Mouse (Mus musculus): ENCODE data around the gene Tmprss12. TPM values are rescaled to one million over a fixed set of nuclear protein-coding genes. Genes with fewer than 3 reads are reported as not detected.
A peak's percentile ranks its signal among the peaks of the same experiment; 100 is the strongest.
"Not testable (repeated sequence)": the region's sequence is repeated elsewhere in the genome, so short reads cannot be mapped to it uniquely, and the experiment has no call there.

The Tmprss12 gene
- total RNA-seq, 1 experiment from 2014 or later, result not detected

DNA sequence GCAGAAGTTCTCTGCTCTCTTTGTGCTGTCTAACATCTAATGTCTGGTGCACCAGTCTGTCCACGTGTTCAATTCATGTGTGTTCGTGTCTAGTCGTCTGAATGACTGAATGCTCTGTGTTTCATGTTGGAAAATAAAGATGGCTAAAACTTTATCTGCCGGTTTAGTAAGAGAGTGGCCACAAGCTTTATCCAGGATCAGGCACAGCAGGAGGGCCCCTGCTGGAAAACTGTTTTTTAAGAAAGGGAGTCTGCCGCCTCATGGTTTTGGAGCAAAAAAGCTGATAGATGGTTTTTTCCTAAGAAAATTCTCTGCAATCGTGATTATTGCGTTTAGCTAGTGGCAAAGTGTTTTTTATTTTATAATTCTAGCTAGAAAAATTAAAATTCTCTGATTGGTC is 10.0 kb upstream of the Tmprss12 start:
- ATAC-seq (replicated peaks; ENCODE audit: insufficient number of reproducible peaks, low FRiP score, low TSS enrichment, poor library complexity, severe bottlenecking), result not testable (repeated sequence)

DNA sequence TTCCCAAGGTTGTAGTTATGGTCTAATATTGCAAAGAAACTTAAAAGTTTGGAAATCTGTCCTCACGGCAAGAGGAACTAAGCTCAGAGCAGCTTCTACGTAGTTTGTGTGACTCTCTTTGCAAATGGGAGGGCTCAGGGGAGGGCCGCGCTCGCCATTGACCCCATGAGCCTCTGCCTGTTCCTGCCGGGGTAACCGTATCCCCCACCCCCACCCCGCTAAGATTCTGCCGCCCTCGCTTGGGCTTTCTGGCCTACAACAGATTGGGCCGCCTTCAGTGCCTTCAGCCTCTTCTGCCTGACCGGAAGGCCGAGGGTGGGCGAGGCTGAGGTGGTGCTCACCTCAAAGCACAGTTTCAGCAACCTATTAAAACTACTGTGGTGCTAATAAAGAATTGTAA is 9.2 kb upstream of the Tmprss12 start:
- ATAC-seq (replicated peaks; ENCODE audit: insufficient number of reproducible peaks, low FRiP score, low TSS enrichment, poor library complexity, severe bottlenecking), result no peak

DNA sequence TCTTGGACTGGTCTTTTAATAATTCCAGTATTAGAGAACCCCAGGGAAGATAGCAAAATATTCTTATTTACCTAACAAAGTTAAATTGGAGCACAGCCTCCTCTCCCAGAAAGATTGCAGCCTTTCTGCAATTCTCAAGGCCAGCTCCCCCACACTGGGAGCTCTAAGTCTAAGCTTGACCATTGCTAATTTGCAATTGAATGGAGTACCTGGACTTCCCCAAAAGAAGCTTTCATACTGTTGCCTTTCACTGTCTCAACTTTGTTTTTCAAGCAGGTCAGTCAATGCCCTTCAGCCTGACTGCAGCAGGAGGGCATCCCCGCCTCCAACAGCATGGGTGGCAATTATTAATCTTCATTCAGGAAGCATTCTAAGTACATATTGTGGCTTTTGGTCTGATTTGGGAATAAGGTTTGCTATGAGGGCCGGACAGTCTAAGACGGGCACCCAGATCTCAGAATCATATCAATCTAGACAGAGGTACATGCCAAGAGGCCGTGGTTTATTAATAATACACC is 6.8 kb upstream of the Tmprss12 start:
- not testable (repeated sequence) for ATAC-seq (replicated peaks; ENCODE audit: insufficient number of reproducible peaks, low FRiP score, low TSS enrichment, poor library complexity, severe bottlenecking)

DNA sequence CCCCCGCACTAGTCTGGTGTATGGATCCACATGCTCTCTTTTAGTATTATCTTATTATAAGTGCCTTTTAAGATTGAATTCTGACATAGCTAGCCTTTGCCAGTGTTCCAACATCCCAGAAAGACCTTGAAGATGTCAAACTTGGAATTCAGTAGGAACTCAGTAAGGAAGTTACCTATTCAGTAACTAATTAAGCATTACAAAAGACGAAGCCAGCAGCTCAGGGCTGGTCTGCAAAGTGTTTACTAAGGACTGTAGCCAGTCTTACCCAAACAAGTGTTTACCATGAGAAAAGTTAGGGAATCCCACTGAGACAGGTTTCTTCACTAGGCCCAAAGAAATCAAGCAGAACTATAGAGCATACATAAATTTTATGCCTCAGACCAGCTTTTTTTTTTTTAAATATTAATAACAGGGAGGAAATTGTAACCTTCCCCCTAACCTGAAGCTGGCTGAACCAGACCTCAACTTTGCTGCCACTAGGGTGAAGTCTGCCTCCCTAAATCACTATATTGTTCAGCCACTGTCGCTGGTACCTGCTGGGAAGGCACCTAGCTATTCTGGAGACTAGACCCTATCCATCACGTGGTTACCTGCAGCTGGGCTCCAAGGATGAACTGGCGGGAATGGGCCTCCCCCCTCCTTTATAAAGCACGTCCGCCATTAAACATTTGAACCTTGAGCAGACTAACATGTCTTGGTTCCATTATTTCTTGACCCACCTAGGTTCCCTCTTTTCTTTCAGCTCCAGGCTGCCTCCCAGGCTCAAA is 5.7 kb upstream of the Tmprss12 start:
- no peak for ATAC-seq (replicated peaks; ENCODE audit: insufficient number of reproducible peaks, low FRiP score, low TSS enrichment, poor library complexity, severe bottlenecking)

DNA sequence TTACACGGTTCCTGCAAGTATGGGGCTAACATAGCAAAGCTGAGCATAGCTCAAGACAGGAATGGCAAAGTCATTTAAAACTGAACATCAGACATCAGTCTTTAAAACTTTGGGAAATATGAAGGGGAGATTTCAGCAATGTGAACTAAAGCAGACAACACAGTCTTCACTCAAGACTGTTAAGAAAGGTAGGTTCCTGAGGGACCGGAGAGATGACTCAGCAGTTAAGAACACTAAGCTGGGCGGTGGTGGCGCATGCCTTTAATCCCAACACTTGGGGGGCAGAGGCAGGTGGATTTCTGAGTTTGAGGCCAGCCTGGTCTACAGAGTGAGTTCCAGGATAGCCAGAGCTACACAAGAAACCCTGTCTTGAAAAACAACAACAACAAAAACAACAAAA is 4.2 kb upstream of the Tmprss12 start:
- ATAC-seq (replicated peaks; ENCODE audit: insufficient number of reproducible peaks, low FRiP score, low TSS enrichment, poor library complexity, severe bottlenecking), result no peak

DNA sequence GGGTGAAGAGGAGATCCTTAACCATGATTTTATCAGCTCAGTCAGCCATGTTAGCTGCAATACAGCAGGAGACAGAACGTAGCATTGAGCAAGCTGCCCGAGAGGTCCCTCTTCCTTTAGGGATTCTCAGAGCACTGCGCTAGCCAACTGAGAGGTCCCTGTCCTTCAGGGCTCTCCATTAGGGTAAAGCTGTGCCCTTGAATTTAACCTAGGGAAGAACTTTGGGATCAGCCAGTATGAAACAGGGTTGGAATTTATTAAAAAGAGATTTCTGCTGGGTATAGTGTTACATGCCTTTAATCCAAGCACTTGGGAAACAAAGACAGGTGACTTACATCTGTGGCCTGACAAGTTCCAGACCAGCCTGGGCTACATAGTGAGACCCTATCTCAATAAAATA is 3.1 kb upstream of the Tmprss12 start:
- no peak for ATAC-seq (replicated peaks; ENCODE audit: insufficient number of reproducible peaks, low FRiP score, low TSS enrichment, poor library complexity, severe bottlenecking)

DNA sequence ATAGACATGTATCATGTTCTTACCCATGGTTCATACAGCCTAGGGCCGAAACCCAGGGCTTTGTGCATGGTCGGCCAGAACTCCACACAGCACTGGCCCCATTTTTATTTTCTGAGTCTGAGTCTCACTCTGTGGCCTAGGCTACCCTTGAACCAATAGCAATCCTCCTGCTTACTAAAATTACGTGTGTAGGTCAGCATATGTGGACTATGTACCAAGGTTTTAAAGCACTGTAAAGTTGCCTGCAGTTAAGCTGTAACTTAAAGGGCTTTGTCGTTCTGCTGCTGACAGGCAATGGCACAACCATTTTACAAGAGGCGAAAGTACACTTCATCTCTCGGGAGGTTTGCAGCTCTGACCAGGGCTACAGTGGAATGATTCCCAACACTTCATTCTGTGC is 8.3 kb downstream of the Tmprss12 start:
- ATAC-seq (replicated peaks; ENCODE audit: insufficient number of reproducible peaks, low FRiP score, low TSS enrichment, poor library complexity, severe bottlenecking), result no peak

DNA sequence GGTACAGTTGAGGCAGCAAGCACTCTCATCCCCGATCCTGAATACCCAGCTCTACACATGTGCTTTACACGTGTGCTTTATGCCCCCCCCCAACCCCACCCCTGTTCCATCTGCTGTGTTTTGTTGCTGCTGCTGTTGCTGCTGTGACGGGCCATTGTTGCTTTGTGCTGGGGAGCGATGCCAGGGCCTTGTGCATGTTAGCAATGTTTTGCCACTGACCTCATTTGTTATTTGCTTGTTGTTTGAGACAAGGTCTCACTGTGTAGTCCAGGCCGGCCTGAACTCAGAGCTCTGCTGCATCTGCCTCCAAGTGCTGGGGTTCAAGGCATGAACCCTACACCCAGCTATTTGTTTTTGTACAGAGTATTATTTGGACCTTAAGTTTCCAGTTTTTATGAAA is 10.2 kb downstream of the Tmprss12 start:
- ATAC-seq (replicated peaks; ENCODE audit: insufficient number of reproducible peaks, low FRiP score, low TSS enrichment, poor library complexity, severe bottlenecking), result no peak

DNA sequence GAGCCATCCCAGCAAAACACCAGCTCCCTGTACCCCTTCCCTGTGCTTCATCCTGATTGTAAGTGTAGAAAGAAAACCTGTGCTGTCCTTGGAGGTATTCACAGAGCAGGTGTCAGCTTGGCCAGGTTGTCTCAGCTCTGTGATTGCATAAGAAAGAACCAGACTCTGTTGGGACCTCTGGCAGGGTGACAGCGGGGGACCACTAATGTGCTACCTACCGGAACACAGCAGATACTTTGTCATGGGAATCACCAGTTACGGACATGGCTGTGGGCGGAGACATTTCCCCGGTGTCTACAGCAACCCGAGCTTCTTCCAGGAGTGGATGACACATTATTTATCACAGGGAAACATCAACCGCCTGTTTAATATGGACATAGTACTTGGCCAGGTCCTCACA is 11.7 kb downstream of the Tmprss12 start:
- ATAC-seq (replicated peaks; ENCODE audit: insufficient number of reproducible peaks, low FRiP score, low TSS enrichment, poor library complexity, severe bottlenecking), result no peak

DNA sequence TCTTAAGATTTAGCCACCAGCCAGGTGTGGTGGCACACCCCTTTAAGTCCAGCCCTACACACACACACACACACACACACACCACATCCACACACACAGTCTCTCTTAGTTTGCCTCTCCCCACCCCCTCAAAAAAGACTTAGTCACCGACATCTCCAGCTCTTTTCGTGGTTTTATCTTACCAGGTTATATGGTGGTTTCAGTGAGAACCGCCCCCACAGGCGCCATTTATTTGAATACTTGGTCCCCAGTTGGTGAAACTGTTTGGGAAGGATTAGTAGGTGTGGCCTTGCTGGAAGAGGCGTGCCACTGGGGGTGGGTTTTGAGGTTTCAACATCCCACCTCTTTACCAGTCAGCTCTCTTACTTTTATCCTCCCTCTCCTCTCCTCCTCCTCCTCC is 17.2 kb downstream of the Tmprss12 start:
- no peak for ATAC-seq (replicated peaks; ENCODE audit: insufficient number of reproducible peaks, low FRiP score, low TSS enrichment, poor library complexity, severe bottlenecking)

DNA sequence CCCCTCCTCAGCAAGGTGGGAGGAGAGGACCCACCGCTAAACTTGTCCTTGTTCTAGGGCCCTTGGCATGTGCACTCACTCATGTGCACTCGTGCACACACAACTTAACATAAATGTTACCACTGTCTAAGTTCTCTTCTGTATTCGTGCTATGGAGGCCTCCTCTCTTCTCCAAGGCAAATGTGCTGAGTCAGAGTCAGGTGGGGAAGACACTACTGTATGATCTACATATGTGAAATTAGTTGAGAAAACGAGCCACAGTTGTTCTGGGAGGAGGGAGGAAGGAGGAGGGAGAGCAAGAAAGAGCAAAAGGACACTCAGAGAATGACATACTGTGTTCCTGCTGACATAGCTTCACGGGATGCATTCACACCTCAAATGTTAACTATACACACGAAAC is 19.9 kb downstream of the Tmprss12 start:
- no peak for ATAC-seq (replicated peaks; ENCODE audit: insufficient number of reproducible peaks, low FRiP score, low TSS enrichment, poor library complexity, severe bottlenecking)

DNA sequence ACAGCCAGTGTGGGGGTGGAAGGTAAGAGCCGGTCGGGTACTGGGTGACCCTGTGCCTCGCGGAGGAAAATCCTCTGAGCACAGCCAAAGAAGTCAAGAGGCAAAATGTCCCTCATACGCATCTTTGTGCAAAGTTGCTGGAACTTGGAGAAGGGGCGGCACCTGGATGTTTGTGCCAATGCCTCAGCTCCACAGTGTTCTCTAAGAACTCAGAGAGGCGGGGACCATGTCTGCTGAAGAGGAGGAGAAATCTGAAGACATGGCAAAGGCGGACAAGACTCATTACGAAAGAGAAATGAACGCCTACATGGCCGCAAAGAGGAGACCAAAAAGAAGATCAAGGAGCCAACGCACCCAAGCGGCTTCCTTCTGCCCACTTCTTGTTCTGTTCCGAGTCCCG is 20.9 kb downstream of the Tmprss12 start:
- no peak for ATAC-seq (replicated peaks; ENCODE audit: insufficient number of reproducible peaks, low FRiP score, low TSS enrichment, poor library complexity, severe bottlenecking)

DNA sequence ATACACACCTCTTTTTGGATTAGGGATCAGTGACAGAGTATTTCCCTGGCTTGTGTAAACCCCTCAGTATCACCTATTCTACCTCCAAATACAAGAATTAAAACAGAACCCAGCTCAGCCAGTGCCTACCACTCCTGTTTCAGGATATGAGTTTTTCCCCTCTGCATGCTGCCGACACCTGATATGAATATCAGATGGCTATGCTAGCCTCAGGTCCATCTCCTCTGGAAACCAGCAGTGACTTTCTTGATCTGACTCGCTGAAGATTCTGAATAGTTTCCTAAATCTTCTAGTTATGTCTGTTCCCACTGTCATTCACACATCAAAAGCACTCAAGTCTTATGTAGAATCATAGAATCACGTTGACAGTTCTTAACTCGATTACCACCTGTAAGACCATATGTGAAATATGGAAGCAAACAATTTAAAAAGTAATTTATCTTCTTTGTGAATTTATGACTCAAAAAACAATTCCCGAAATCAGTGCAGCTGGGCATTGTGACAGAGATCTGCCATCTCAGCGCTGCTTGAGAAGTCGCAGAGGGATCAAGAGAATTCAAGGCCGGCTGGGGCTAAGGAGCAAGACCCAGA is 22.9 kb downstream of the Tmprss12 start:
- ATAC-seq (replicated peaks; ENCODE audit: insufficient number of reproducible peaks, low FRiP score, low TSS enrichment, poor library complexity, severe bottlenecking), result no peak

DNA sequence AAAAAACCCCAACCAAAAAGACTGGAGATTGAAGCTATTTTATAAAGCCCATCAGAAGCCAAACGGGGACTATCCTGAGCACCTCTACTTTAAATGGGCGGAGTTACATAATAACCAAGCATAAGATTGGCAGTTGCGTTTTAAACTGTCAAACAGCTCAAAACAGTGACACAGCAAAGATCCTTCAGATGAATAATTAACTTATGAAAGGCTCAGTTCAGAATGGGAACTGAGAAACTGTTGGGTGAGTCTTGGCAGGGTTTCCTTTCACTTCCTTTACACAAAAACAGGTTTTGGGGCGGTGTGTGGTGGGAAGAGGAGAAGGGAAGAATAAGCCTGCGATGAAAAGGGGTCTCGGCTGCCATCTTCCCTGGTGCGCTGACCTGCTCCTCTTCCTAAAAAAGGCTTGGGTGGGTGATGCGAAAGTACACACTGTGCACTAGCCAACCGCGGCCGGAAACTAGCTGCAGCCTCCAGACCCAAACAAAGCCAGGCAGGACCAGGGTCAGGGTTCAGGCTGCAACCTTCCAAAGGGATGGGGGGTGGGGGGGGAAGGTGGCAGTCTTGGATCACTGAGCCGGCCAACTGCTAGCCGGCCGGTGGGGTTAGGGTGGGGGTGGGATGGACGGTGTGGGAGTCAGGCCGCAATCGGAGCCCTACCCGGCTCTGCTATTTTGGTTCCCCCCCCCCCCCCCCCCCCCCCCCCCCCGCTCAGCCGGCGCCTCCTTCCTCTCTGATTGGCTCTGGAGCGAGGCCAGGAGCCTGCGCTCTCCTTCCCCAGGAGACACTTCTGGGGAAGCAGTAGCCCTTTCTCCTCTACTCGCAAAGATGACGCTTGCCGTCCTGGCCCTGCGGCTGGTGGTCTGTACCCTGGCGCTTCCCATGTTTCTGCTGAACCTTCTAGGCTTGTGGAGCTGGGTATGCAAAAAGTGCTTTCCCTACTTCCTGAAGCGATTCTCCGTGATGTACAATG is 23.7 kb downstream of the Tmprss12 start, which contains the start of gene Mettl7a1:
Gene Mettl7a1, plus strand, starts transcription at position 122 of the 973 bp plus-strand sequence.
- ATAC-seq (replicated peaks; ENCODE audit: insufficient number of reproducible peaks, low FRiP score, low TSS enrichment, poor library complexity, severe bottlenecking), result peak; percentile 78

DNA sequence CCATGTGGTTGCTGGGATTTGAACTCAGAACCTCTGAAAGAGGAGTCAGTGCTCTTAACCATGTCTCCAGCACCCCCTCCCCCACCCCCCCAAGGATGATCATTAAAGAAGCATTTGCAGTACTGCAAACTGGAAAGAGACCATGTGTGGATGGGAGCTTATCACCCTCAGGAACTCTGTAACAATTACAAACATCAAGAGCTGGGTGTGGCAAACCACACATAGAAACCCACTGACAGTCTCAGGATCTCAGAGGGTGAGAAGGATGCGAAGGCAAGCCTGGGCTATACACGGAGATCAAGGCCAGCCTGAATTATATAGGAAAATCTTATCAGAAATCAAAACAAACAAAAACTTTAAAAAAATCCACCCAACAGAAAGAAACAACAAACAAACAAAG is 25.6 kb downstream of the Tmprss12 start:
- ATAC-seq (replicated peaks; ENCODE audit: insufficient number of reproducible peaks, low FRiP score, low TSS enrichment, poor library complexity, severe bottlenecking), result no peak

DNA sequence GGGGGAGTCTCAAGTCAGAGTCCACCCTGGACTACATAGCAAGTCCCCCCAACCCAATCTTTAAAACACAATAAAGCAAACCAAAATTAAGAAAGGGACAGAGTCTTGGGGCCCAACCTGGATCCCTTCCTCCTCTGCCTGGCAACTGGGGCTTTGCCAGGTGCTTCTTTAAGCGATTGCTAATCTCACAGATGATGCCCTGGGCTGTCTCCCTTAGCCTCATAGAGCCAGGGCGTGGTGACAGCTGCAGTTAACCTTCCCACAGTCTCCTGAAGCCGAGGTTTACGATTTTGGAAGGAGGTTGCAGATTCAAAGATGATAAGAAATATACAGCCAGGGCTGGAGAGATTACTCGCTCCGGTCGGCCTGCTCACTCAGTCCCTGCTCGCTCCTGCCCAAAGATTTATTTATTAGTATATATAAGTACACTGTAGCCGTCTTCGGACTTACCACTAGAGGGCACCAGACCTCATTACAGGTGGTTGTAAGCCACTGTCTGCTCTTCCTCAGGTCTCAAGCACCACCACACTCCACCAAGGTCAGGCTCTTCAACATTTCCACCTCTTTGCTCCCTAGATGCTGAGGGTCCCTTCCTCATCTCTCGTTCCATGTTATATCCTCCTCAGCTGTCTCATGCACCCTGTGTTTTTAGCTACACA is 26.9 kb downstream of the Tmprss12 start:
- ATAC-seq (replicated peaks; ENCODE audit: insufficient number of reproducible peaks, low FRiP score, low TSS enrichment, poor library complexity, severe bottlenecking), result peak; percentile 57

DNA sequence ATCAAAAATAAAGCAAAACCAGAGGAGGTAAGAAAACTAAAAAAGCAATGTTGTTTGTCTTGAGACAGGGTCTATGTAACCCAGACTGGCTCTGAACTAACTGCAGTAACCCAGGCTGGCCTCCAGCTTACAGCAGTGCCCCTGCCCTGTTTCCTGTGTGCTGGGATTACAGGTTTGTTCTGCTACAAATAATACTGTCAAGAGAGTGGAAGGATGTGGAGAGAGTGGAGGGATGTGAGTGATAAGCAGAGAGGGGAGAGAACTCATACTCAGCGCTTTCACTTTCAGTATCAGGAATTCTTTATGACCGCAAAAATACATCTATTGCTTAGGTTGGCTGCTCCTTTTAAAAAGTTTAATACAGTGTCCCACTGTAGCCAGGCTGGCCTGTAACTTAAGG is 31.7 kb downstream of the Tmprss12 start:
- no peak for ATAC-seq (replicated peaks; ENCODE audit: insufficient number of reproducible peaks, low FRiP score, low TSS enrichment, poor library complexity, severe bottlenecking)

DNA sequence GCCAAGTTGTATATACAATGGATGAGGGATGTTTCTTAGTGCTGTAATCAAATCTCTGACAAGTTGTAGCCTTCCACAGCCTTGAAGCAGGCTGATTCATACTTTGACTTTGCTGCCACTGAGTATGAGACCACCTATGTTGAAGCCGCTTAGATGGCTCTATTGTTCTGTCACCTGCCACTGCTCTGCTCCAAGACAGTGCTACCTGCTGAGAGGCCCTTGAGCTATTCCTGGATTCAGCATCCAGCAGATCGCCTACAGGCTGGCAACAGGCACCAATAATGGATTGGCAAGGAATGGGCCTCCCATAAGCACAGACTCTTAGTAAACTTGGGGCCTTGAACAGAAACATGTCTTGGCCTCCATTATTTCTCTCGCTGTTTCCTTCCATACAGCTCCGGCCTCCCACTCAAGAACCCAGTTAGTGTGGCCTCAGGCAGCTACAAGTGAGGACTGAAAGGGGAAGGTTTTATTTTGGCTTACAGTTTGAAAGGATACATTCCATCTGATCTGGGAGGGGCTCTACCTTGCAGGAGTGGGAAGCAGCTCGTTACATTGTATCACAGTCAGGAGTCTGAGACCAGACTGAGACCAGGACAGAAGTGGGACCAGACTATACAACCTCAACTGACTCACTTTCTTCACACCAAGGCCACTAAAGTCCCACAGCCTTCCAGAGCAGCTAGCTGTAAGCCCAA is 34.0 kb downstream of the Tmprss12 start:
- ATAC-seq (replicated peaks; ENCODE audit: insufficient number of reproducible peaks, low FRiP score, low TSS enrichment, poor library complexity, severe bottlenecking), result no peak

Data from monocyte, adult 5-6 weeks (primary cell).